9 mouse cellular contexts compared by ENCODE assay signal in the genomic region with DNA sequence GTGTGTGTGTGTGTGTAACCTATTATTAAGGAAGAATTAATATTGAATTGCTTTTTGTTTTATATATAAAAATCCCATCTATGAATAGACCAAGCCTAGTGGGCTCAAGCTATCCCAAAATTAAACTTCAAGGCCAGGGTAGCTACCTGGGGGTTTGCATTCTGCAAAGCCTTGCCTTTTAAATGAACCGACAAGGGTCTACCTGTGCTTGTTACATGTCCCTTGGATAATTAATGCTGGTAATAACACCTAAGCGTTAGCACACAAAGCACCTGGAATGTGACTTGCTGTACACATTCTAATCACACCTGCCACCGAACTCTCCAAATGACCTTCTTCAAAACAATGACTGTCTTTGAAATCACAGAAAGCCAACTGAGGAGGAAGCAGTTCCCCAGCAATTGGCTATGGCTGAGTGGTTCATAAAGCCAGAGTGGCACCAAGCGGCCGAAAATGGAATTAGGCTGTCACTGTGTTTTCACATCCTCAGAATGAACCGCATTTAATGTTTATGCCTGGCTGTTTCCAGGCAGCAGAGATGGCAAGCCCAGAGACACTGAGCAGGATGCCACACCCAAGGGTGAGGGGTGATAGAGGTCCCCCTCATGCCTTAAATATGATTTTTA.
DNase-seq lines count a peak whose midpoint lies in the region; ATAC-seq lines count a peak whose summit lies in the region.
"Had no signal": no experiment of that assay in that cellular context is flagged by ENCODE, and none has a peak within 500 bp of the region (broad histone marks: within the 10 kb centered on the region; RNA-seq: fewer than 3 reads in every experiment).

No protein-coding gene starts in this region.

- H3K27me3 ChIP-seq in hindbrain, embryonic 10.5 days (ENCODE audit: insufficient read depth, poor library complexity, severe bottlenecking), result no peaks in the 10 kb centered on the region
- no peaks in the 10 kb centered on the region for H3K27me3 ChIP-seq in neural tube, embryonic 12.5 days (replicated peaks)
- H3K27me3 ChIP-seq: embryonic facial prominence, embryonic 12.5 days had no signal

- H3K4me3 ChIP-seq in hindbrain, embryonic 10.5 days, result no peak overlapping the region
- no peak overlapping the region for H3K4me3 ChIP-seq in neural tube, embryonic 12.5 days
- H3K4me3 ChIP-seq: embryonic facial prominence, embryonic 12.5 days had no signal

- whole genome bisulfite sequencing in hindbrain, embryonic 10.5 days, result 23% methylated on average over 6 of the region's 6 CpGs
- WGBS in neural tube, embryonic 12.5 days, result 16% methylated on average over 6 of the region's 6 CpGs

- no peak overlapping the region for H3K9ac ChIP-seq in neural tube, embryonic 12.5 days
- H3K9ac ChIP-seq: embryonic facial prominence, embryonic 12.5 days had no signal

- no peak overlapping the region for H3K27ac ChIP-seq in hindbrain, embryonic 10.5 days
- H3K27ac ChIP-seq in neural tube, embryonic 12.5 days, result no peak overlapping the region
- H3K27ac ChIP-seq: embryonic facial prominence, embryonic 12.5 days had no signal

- H3K36me3 ChIP-seq in hindbrain, embryonic 10.5 days, result no peaks in the 10 kb centered on the region
- H3K36me3 ChIP-seq in neural tube, embryonic 12.5 days, result no peaks in the 10 kb centered on the region
- H3K36me3 ChIP-seq: embryonic facial prominence, embryonic 12.5 days had no signal

- no peaks in the 10 kb centered on the region for H3K9me3 ChIP-seq in hindbrain, embryonic 10.5 days
- no peaks in the 10 kb centered on the region for H3K9me3 ChIP-seq in neural tube, embryonic 12.5 days
- H3K9me3 ChIP-seq: embryonic facial prominence, embryonic 12.5 days had no signal

- DNase-seq in ovary, postnatal 36 days (ENCODE audit: low spot score), result peak; percentile 6
- DNase-seq in ovary, postnatal 10 days (ENCODE audit: low spot score), result no peak
- peak; percentile 1 to 7 for DNase-seq in cerebellum, postnatal 36 days
- peak; percentile 59 for DNase-seq in hindbrain, embryonic 10.5 days (ENCODE audit: low spot score)
- peak; percentile 72 to 82 for DNase-seq in layer of hippocampus, postnatal 14 days (ENCODE audit: low spot score in 2 of 2)
- no peak for DNase-seq in gastrocnemius, postnatal 25 days

- H3K4me2 ChIP-seq in neural tube, embryonic 12.5 days (replicated peaks), result no peak overlapping the region
- H3K4me2 ChIP-seq: embryonic facial prominence, embryonic 12.5 days had no signal

- ATAC-seq in neural tube, embryonic 12.5 days (ENCODE audit: low FRiP score, low read depth), result peak; percentile 83
- ATAC-seq in megakaryocyte-erythroid progenitor cell, adult 5-6 weeks (replicated peaks; ENCODE audit: low FRiP score, low TSS enrichment, poor library complexity, severe bottlenecking), result no peak

- peaks cover 6% of the 10 kb centered on the region; the same call in 1 of the 2 replicates for H3K4me1 ChIP-seq in hindbrain, embryonic 10.5 days (replicated peaks)
- H3K4me1 ChIP-seq in neural tube, embryonic 12.5 days, result no peaks in the 10 kb centered on the region
- H3K4me1 ChIP-seq: embryonic facial prominence, embryonic 12.5 days had no signal

Comparison
In these comparisons a context has a peak if more than half of its experiments do, and no peak if none do; other contexts are left out.
1. DNase-seq: peak in ovary, postnatal 36 days (single experiment), cerebellum, postnatal 36 days (2 of 2), hindbrain, embryonic 10.5 days (single experiment) and layer of hippocampus, postnatal 14 days (2 of 2); none in ovary, postnatal 10 days (single experiment) and gastrocnemius, postnatal 25 days (single experiment).